Mouse (Mus musculus): ENCODE data around the gene Traf2.

Traf2 gene

GRCm38 (mm10) chr2:25546811-25547491, at the start of gene Traf2:
Traf2 (minus strand) TSS chr2:25546940.
- DNase-seq (ENCODE audit: low spot score) = peak; percentile 98

- DNase-seq (ENCODE audit: low spot score) = no peak
Measured at GRCm38 (mm10) chr2:25591863-25592262, 45.1 kb upstream of the Traf2 start.

- DNase-seq (ENCODE audit: low spot score) = no peak
Measured at GRCm38 (mm10) chr2:25588227-25588907, 41.6 kb upstream of the Traf2 start.

- no peak for DNase-seq (ENCODE audit: low spot score)
Measured at GRCm38 (mm10) chr2:25587290-25587689, 40.5 kb upstream of the Traf2 start.

- no peak for DNase-seq (ENCODE audit: low spot score)
Measured at GRCm38 (mm10) chr2:25585601-25586000, 38.9 kb upstream of the Traf2 start.

- DNase-seq (ENCODE audit: low spot score) = no peak
Measured at GRCm38 (mm10) chr2:25584856-25585255, 38.1 kb upstream of the Traf2 start.

GRCm38 (mm10) chr2:25584152-25584551, 37.4 kb upstream of the Traf2 start:
- DNase-seq (ENCODE audit: low spot score) = no peak

- DNase-seq (ENCODE audit: low spot score) = no peak
Measured at GRCm38 (mm10) chr2:25583571-25583970, 36.8 kb upstream of the Traf2 start.

DNA sequence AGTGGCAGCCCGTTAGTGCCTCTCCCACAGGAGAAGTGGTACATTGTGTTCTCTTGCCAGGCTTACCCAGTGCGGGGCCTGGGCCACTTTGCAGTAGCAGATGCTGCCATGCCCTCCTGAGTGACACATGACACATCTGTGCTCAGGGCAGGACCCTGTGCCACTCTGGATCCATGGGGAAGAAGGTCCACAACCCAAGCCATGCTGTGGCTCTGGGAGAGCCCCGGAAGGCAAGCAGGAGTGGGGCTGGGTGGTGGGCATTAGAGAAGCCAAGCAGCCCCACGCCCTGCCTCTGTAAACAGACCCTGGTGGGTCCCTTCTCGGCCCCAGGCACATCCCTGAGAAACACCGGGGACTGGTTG, 36.4 kb upstream of the Traf2 start:
- DNase-seq (ENCODE audit: low spot score) = no peak

DNA sequence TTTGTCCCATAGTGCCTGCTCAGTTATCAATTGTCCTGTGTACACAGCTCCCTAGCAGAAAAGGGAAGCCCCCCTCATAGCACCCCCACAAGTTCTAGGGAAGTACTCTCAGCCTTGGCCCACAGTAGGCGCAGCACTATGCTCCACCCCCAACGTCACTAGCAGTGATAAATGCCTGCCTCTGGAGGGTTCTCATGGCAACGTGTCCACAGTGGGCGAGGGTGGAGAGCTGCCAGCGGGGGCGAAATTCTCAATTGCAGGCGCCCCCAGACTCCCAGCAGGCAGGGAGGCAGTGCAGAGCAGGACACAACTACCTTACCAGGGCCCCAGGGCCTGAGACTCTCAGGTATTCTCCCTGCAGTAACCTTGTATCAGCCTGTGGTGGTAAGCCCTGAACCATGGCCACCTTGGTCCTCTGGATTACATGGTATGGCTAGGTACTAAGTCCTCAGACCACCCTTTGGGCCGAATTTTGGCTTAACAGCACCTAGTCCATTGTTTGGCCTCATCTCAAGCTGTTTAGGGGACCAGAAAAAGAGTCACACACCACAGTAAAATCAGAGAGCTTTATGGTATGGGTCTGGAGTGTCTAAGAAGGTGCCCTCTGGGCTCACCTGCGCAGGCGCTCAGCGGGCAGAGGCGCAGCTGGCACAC, 35.9 kb upstream of the Traf2 start:
- DNase-seq (ENCODE audit: low spot score) = peak; percentile 67

DNA sequence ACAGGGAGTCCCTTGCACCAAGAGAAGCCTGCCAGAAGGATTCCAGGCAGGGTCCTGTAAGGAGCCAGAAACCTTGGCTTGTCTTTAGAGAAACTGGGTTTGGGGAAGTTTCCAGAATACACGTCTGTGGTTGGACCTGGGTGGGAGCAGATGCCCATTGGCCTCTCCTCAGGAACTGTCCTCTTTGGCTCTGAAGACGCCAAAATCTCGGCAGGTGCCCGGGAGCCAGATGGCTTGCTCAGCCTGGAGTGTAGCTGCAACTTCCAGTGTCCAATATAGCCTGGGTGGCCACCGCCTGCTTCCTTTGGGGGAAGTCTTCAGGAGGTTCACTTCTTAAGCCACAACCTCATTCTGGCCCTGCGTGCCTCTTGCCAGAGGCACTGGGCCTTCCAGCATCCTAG, 35.2 kb upstream of the Traf2 start:
- no peak for DNase-seq (ENCODE audit: low spot score)

GRCm38 (mm10) chr2:25581294-25581864, 34.6 kb upstream of the Traf2 start, which contains the start of gene Ajm1:
Ajm1 (minus strand) TSS chr2:25581757.
- DNase-seq (ENCODE audit: low spot score) = no peak

DNA sequence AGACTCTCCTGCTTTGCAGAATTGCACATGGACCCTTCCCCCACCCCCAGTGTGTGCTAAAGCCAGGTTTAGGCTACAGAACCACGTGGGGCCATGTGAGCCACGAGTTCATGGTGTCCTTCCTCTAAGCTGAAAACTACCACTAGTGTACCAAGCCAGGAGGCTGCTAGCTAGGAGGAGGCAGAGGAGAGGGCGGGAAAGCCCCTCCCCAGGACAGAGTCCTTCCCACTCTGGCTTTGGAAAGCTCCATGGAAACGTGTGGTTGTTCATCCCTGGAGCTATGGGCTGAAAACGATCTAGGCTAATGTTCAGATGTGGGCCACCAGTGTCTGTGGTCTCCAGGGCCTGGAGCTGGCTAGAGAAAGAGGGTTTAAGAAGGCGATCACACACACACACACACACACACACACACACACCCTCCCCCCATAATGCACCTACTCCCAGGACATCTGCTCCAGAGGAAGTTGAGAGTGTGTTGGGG, 33.9 kb upstream of the Traf2 start:
- no peak for DNase-seq (ENCODE audit: low spot score)

GRCm38 (mm10) chr2:25579737-25580460, 33.2 kb upstream of the Traf2 start:
- no peak for DNase-seq (ENCODE audit: low spot score)

- DNase-seq (ENCODE audit: low spot score) = no peak
Measured at GRCm38 (mm10) chr2:25578796-25579736, 32.3 kb upstream of the Traf2 start.

- DNase-seq (ENCODE audit: low spot score) = no peak
Measured at GRCm38 (mm10) chr2:25577951-25578795, 31.4 kb upstream of the Traf2 start.

- no peak for DNase-seq (ENCODE audit: low spot score)
Measured at GRCm38 (mm10) chr2:25576965-25577891, 30.5 kb upstream of the Traf2 start.

GRCm38 (mm10) chr2:25576028-25576850, 29.5 kb upstream of the Traf2 start:
- no peak for DNase-seq (ENCODE audit: low spot score)

Measured in testis, postnatal 10 days (tissue).